Mouse (Mus musculus): ENCODE measurements around the gene Ankrd27. TPM values are rescaled to one million over a fixed set of nuclear protein-coding genes. Genes with fewer than 3 reads are reported as not detected.
A peak's percentile ranks its signal among the peaks of the same experiment; 100 is the strongest.

Ankrd27 gene
- polyA plus RNA-seq, 1 experiment from 2014 or later: 26.1 TPM

- Histone ChIP-seq H3K4me1 (replicated peaks) (peaks cover 23% of the 10 kb centered on the region), H3K27ac (no peak overlapping the region), H3K4me3 (replicated peaks) (no peak overlapping the region), H3K9me3 (replicated peaks) (no peaks in the 10 kb centered on the region), H3K9ac (no peak overlapping the region), H3K27me3 (no peaks in the 10 kb centered on the region), H3K36me3 (peaks cover 81% of the 10 kb centered on the region), H3K4me2 (no peak overlapping the region)
- DNase-seq (no peak), ATAC-seq (ENCODE audit: low read depth) (no peak)
- 82% methylated on average over 5 of the region's 5 CpGs for WGBS (ENCODE audit: insufficient replicate concordance)
Observed at GRCm38 (mm10) chr7:35602766-35603165, 16.7 kb downstream of the Ankrd27 start.

- no peak overlapping the region for H3K9ac ChIP-seq
- H3K4me1 ChIP-seq (replicated peaks): no peaks in the 10 kb centered on the region
- peaks cover 95% of the 10 kb centered on the region for H3K36me3 ChIP-seq
- DNase-seq (no peak), ATAC-seq (ENCODE audit: low read depth) (no peak)
- no peak overlapping the region for H3K4me2 ChIP-seq
- WGBS (ENCODE audit: insufficient replicate concordance): 73% methylated on average over 10 of the region's 10 CpGs
- no peaks in the 10 kb centered on the region for H3K27me3 ChIP-seq
- no peaks in the 10 kb centered on the region for H3K9me3 ChIP-seq (replicated peaks)
- H3K27ac ChIP-seq: no peak overlapping the region
- H3K4me3 ChIP-seq (replicated peaks): no peak overlapping the region
Observed at GRCm38 (mm10) chr7:35606816-35607215, 20.8 kb downstream of the Ankrd27 start.

- WGBS (ENCODE audit: insufficient replicate concordance): 83% methylated on average over 10 of the region's 10 CpGs
- Histone ChIP-seq H3K9ac (no peak overlapping the region), H3K27ac (no peak overlapping the region), H3K36me3 (peaks cover 97% of the 10 kb centered on the region), H3K4me2 (no peak overlapping the region), H3K4me3 (replicated peaks) (no peak overlapping the region), H3K4me1 (replicated peaks) (no peaks in the 10 kb centered on the region), H3K9me3 (replicated peaks) (no peaks in the 10 kb centered on the region), H3K27me3 (no peaks in the 10 kb centered on the region)
- DNase-seq (no peak), ATAC-seq (ENCODE audit: low read depth) (no peak)
Observed at GRCm38 (mm10) chr7:35609245-35609644, 23.2 kb downstream of the Ankrd27 start.

GRCm38 (mm10) chr7:35617513-35617912, 31.5 kb downstream of the Ankrd27 start:
- Histone ChIP-seq H3K27me3 (no peaks in the 10 kb centered on the region), H3K9me3 (replicated peaks) (no peaks in the 10 kb centered on the region), H3K4me2 (no peak overlapping the region), H3K4me1 (replicated peaks) (no peaks in the 10 kb centered on the region), H3K36me3 (peaks cover 93% of the 10 kb centered on the region), H3K27ac (no peak overlapping the region), H3K4me3 (replicated peaks) (no peak overlapping the region), H3K9ac (no peak overlapping the region)
- WGBS (ENCODE audit: insufficient replicate concordance): 78% methylated on average over 4 of the region's 4 CpGs
- ATAC-seq (ENCODE audit: low read depth) (no peak), DNase-seq (no peak)

- no peak for ATAC-seq (ENCODE audit: low read depth)
- H3K36me3 ChIP-seq: peaks cover 95% of the 10 kb centered on the region
- H3K4me2 ChIP-seq: no peak overlapping the region
Observed at GRCm38 (mm10) chr7:35622626-35623025, 36.6 kb downstream of the Ankrd27 start.

GRCm38 (mm10) chr7:35626038-35626437, 40.0 kb downstream of the Ankrd27 start:
- DNase-seq (no peak), ATAC-seq (ENCODE audit: low read depth) (no peak)
- no peak overlapping the region for H3K27ac ChIP-seq
- no peak overlapping the region for H3K9ac ChIP-seq
- no peak overlapping the region for H3K4me3 ChIP-seq (replicated peaks)
- H3K4me1 ChIP-seq (replicated peaks): no peaks in the 10 kb centered on the region
- WGBS (ENCODE audit: insufficient replicate concordance): 88% methylated on average over 5 of the region's 5 CpGs
- no peaks in the 10 kb centered on the region for H3K9me3 ChIP-seq (replicated peaks)
- H3K4me2 ChIP-seq: no peak overlapping the region
- no peaks in the 10 kb centered on the region for H3K27me3 ChIP-seq
- peaks cover 95% of the 10 kb centered on the region for H3K36me3 ChIP-seq

More at GRCm38 (mm10) chr7:35622626-35623025, 36.6 kb downstream of the Ankrd27 start:
- Histone ChIP-seq H3K4me1 (replicated peaks) (no peaks in the 10 kb centered on the region), H3K9me3 (replicated peaks) (no peaks in the 10 kb centered on the region), H3K27me3 (no peaks in the 10 kb centered on the region), H3K4me3 (replicated peaks) (no peak overlapping the region), H3K9ac (no peak overlapping the region), H3K27ac (no peak overlapping the region)
- no peak for DNase-seq
- WGBS (ENCODE audit: insufficient replicate concordance): 84% methylated on average over 10 of the region's 10 CpGs

- no peak for DNase-seq
- 86% methylated on average over 10 of the region's 10 CpGs for WGBS (ENCODE audit: insufficient replicate concordance)
- no peak overlapping the region for H3K9ac ChIP-seq
- no peaks in the 10 kb centered on the region for H3K9me3 ChIP-seq (replicated peaks)
- no peaks in the 10 kb centered on the region for H3K27me3 ChIP-seq
- ATAC-seq (ENCODE audit: low read depth): no peak
- no peak overlapping the region for H3K27ac ChIP-seq
- H3K36me3 ChIP-seq: peaks cover 95% of the 10 kb centered on the region
- H3K4me1 ChIP-seq (replicated peaks): no peaks in the 10 kb centered on the region
- H3K4me3 ChIP-seq (replicated peaks): no peak overlapping the region
- H3K4me2 ChIP-seq: no peak overlapping the region
Observed at GRCm38 (mm10) chr7:35627371-35627770, 41.3 kb downstream of the Ankrd27 start.

- DNase-seq: peak; percentile 42
- Histone ChIP-seq H3K9ac (no peak overlapping the region), H3K4me2 (no peak overlapping the region), H3K4me3 (replicated peaks) (no peak overlapping the region), H3K4me1 (replicated peaks) (no peaks in the 10 kb centered on the region), H3K27me3 (no peaks in the 10 kb centered on the region), H3K27ac (no peak overlapping the region), H3K36me3 (peaks cover 93% of the 10 kb centered on the region), H3K9me3 (replicated peaks) (no peaks in the 10 kb centered on the region)
- ATAC-seq (ENCODE audit: low read depth): no peak
- 61% methylated on average over 5 of the region's 5 CpGs for WGBS (ENCODE audit: insufficient replicate concordance)
Observed at GRCm38 (mm10) chr7:35628496-35628895, 42.5 kb downstream of the Ankrd27 start.

- H3K4me3 ChIP-seq (replicated peaks): no peak overlapping the region
- H3K4me1 ChIP-seq (replicated peaks): no peaks in the 10 kb centered on the region
- H3K4me2 ChIP-seq: no peak overlapping the region
- ATAC-seq (ENCODE audit: low read depth) (no peak), DNase-seq (no peak)
- no peaks in the 10 kb centered on the region for H3K9me3 ChIP-seq (replicated peaks)
- H3K27ac ChIP-seq: no peak overlapping the region
- no peaks in the 10 kb centered on the region for H3K27me3 ChIP-seq
- 69% methylated on average over 6 of the region's 6 CpGs for WGBS (ENCODE audit: insufficient replicate concordance)
- peaks cover 83% of the 10 kb centered on the region for H3K36me3 ChIP-seq
- no peak overlapping the region for H3K9ac ChIP-seq
Observed at GRCm38 (mm10) chr7:35636229-35636628, 50.2 kb downstream of the Ankrd27 start.

- no peak for ATAC-seq (ENCODE audit: low read depth)
- H3K36me3 ChIP-seq: peaks cover 83% of the 10 kb centered on the region
Observed at GRCm38 (mm10) chr7:35636874-35637273, 50.8 kb downstream of the Ankrd27 start.

GRCm38 (mm10) chr7:35640072-35640471, 54.0 kb downstream of the Ankrd27 start:
- no peak overlapping the region for H3K4me3 ChIP-seq (replicated peaks)
- H3K27ac ChIP-seq: no peak overlapping the region
- no peak for ATAC-seq (ENCODE audit: low read depth)
- no peaks in the 10 kb centered on the region for H3K4me1 ChIP-seq (replicated peaks)
- H3K9me3 ChIP-seq (replicated peaks): no peaks in the 10 kb centered on the region
- DNase-seq: no peak
- 74% methylated on average over 6 of the region's 6 CpGs for WGBS (ENCODE audit: insufficient replicate concordance)
- H3K4me2 ChIP-seq: no peak overlapping the region
- H3K36me3 ChIP-seq: peaks cover 87% of the 10 kb centered on the region
- no peaks in the 10 kb centered on the region for H3K27me3 ChIP-seq
- no peak overlapping the region for H3K9ac ChIP-seq

More at GRCm38 (mm10) chr7:35636874-35637273, 50.8 kb downstream of the Ankrd27 start:
- Histone ChIP-seq H3K27me3 (no peaks in the 10 kb centered on the region), H3K9me3 (replicated peaks) (no peaks in the 10 kb centered on the region), H3K27ac (no peak overlapping the region), H3K9ac (no peak overlapping the region), H3K4me1 (replicated peaks) (no peaks in the 10 kb centered on the region), H3K4me2 (no peak overlapping the region), H3K4me3 (replicated peaks) (no peak overlapping the region)
- WGBS (ENCODE audit: insufficient replicate concordance): 87% methylated on average over 9 of the region's 9 CpGs
- DNase-seq: no peak

- DNase-seq (peak; percentile 27), ATAC-seq (ENCODE audit: low read depth) (peak; percentile 37)
- Histone ChIP-seq H3K4me3 (replicated peaks) (peak overlapping the region; percentile 93), H3K27me3 (no peaks in the 10 kb centered on the region), H3K9me3 (replicated peaks) (no peaks in the 10 kb centered on the region), H3K4me2 (peak overlapping the region; percentile 87), H3K4me1 (replicated peaks) (peaks cover 34% of the 10 kb centered on the region), H3K9ac (peak overlapping the region; percentile 91), H3K27ac (peak overlapping the region; percentile 69), H3K36me3 (peaks cover 40% of the 10 kb centered on the region)
- WGBS (ENCODE audit: insufficient replicate concordance): 9% methylated on average over 34 of the region's 34 CpGs
Observed at GRCm38 (mm10) chr7:35646317-35647081, 60.5 kb downstream of the Ankrd27 start.

Measured in liver, embryonic 13.5 days (tissue).